Mouse (Mus musculus) ES-E14 (cell line): ENCODE measurements at regions not wholly inside any gene's neighbourhood (a gene's known extent, or its start where the extent isn't known, plus 50 kb on each side); places are given as distances from the start of the nearest gene placed in this dataset.

Source experiments
- DNase-seq: peaks from one replicate; pipeline ENCODE4 v3.0.0-alpha.2; 2013; ENCODE audit warnings: low read depth, low spot score
- H3K27ac ChIP-seq: 2 replicates; pipeline ENCODE4 v1.5.1; 2012; ENCODE audit warnings: low read depth, mild to moderate bottlenecking, low read length, moderate library complexity, mixed read lengths; ENCODE audit not compliant: poor library complexity, insufficient read depth, severe bottlenecking
- H3K36me3 ChIP-seq: 2 replicates; pipeline ENCODE4 v1.6.1; 2012; ENCODE audit warnings: mild to moderate bottlenecking, low read length, moderate library complexity, mixed read lengths; ENCODE audit not compliant: control insufficient read depth, poor library complexity, insufficient read depth, severe bottlenecking
- H3K4me1 ChIP-seq, 2 experiments: fragments of 150-350 bp in 1 of 2; sonication (generic) in 1 of 2; 2 replicates each; pipeline ENCODE4 v1.6.1; 2012; ENCODE audit warnings: low read length in 2 of 2, mild to moderate bottlenecking in 1 of 2, mixed read lengths in 1 of 2; ENCODE audit not compliant: control insufficient read depth in 2 of 2, insufficient read depth in 2 of 2, poor library complexity in 1 of 2
- H3K4me3 ChIP-seq, 2 experiments: fragments of 150-350 bp in 1 of 2; sonication (generic) in 1 of 2; 2 replicates each; pipeline ENCODE4 v1.5.1; 2012; ENCODE audit warnings: low read length in 2 of 2, low read depth in 1 of 2, mild to moderate bottlenecking in 1 of 2, mixed read lengths in 1 of 2; ENCODE audit not compliant: insufficient read depth in 1 of 2, poor library complexity in 1 of 2, severe bottlenecking in 1 of 2
- H3K9ac ChIP-seq: 2 replicates; pipeline ENCODE4 v1.6.1; 2012; ENCODE audit warnings: low read depth, mild to moderate bottlenecking, low read length, mixed read lengths; ENCODE audit not compliant: poor library complexity, insufficient read depth, severe bottlenecking
- H3K9me3 ChIP-seq: fragments of 150-350 bp; sonication (generic); 2 replicates; pipeline ENCODE4 v1.6.1; 2012; ENCODE audit warnings: low read depth, mild to moderate bottlenecking, low read length; ENCODE audit not compliant: control insufficient read depth, insufficient read depth
- CHD2 ChIP-seq: IDR thresholded peaks from 2 replicates; pipeline ENCODE4 v1.6.1; 2014; ENCODE audit warnings: mild to moderate bottlenecking, low read depth, low read length, inconsistent platforms
- HCFC1 ChIP-seq: IDR thresholded peaks from 2 replicates; pipeline ENCODE4 v1.6.1; 2012; ENCODE audit warnings: low read length, inconsistent platforms, borderline replicate concordance; ENCODE audit not compliant: insufficient read depth
- MAFK ChIP-seq: IDR thresholded peaks from 2 replicates; pipeline ENCODE4 v1.6.1; 2014; ENCODE audit warnings: mild to moderate bottlenecking, low read depth, low read length, inconsistent platforms; ENCODE audit not compliant: insufficient read depth
- ZC3H11A ChIP-seq: IDR thresholded peaks from 2 replicates; pipeline ENCODE4 v1.6.1; 2012; ENCODE audit warnings: low read depth, mild to moderate bottlenecking, inconsistent platforms, low read length, borderline replicate concordance
- ZNF384 ChIP-seq: IDR thresholded peaks from 2 replicates; pipeline ENCODE4 v1.6.1; 2012; ENCODE audit warnings: low read depth, low read length, inconsistent platforms
- in situ Hi-C, 2 experiments: fragments of 600-800 bp; cut with MboI; formaldehyde crosslinking; loops; one replicate each; pipeline ENCODE4 v1.15.1; 2025; ENCODE audit warnings: low sequenced_read_pairs in 2 of 2, inconsistent platforms in 1 of 2; ENCODE audit not compliant: unreplicated experiment in 2 of 2

DNA sequence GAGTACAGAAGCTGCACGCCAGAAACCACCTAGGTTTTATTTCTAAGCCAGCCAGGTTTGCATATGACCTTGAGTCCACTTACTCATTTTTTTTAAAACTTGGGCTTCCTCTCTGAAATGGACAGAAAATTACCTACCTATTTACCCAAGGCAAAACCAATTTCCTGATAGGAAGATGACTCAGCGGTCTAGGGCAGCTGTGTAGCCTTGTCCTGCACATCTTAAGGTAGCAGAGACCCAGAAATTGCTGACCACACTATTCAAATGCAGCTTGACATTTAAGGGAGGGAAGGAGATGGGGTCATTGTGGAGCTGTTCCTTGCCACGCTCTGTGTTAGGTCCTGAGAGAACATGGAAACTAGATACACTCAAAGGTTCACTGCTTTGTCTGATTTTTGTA is 98.1 kb upstream of the Fndc3a start:
- H3K9me3 ChIP-seq: no peaks in the 10 kb centered on the region
- no peak overlapping the region for H3K4me3 ChIP-seq
- no peaks in the 10 kb centered on the region for H3K4me1 ChIP-seq
- H3K9ac ChIP-seq: no peak overlapping the region
- DNase-seq: no peak
- no peak overlapping the region for H3K27ac ChIP-seq
- TF ChIP-seq HCFC1: no peak
- in situ Hi-C loops: no loop called here
- no peaks in the 10 kb centered on the region for H3K36me3 ChIP-seq

GRCm38 (mm10) chr14:72807286-72807685 is 97.5 kb upstream of the Fndc3a start:
- in situ Hi-C loops: no loop called here
- Histone ChIP-seq H3K27ac (no peak overlapping the region), H3K36me3 (no peaks in the 10 kb centered on the region), H3K9me3 (no peaks in the 10 kb centered on the region), H3K9ac (no peak overlapping the region), H3K4me1 (no peaks in the 10 kb centered on the region), H3K4me3 (no peak overlapping the region)
- DNase-seq: no peak
- TF ChIP-seq CHD2: no peak
- no peak for TF ChIP-seq MAFK
- TF ChIP-seq HCFC1: no peak
- TF ChIP-seq ZC3H11A: no peak
- no peak for TF ChIP-seq ZNF384

GRCm38 (mm10) chr14:72806598-72806997 is 96.8 kb upstream of the Fndc3a start:
- Histone ChIP-seq H3K9ac (no peak overlapping the region), H3K4me3 (no peak overlapping the region), H3K4me1 (no peaks in the 10 kb centered on the region), H3K36me3 (no peaks in the 10 kb centered on the region), H3K9me3 (no peaks in the 10 kb centered on the region), H3K27ac (no peak overlapping the region)
- no peak for DNase-seq
- no peak for TF ChIP-seq CHD2
- in situ Hi-C loops: no loop called here

GRCm38 (mm10) chr14:72803579-72803978 is 93.8 kb upstream of the Fndc3a start:
- in situ Hi-C loops: no loop called here
- Histone ChIP-seq H3K4me1 (no peaks in the 10 kb centered on the region), H3K9ac (no peak overlapping the region), H3K9me3 (no peaks in the 10 kb centered on the region), H3K27ac (no peak overlapping the region), H3K4me3 (no peak overlapping the region), H3K36me3 (no peaks in the 10 kb centered on the region)
- DNase-seq: no peak
- TF ChIP-seq ZC3H11A: no peak
- TF ChIP-seq CHD2: no peak
- no peak for TF ChIP-seq MAFK
- TF ChIP-seq ZNF384: no peak
- TF ChIP-seq HCFC1: no peak

DNA sequence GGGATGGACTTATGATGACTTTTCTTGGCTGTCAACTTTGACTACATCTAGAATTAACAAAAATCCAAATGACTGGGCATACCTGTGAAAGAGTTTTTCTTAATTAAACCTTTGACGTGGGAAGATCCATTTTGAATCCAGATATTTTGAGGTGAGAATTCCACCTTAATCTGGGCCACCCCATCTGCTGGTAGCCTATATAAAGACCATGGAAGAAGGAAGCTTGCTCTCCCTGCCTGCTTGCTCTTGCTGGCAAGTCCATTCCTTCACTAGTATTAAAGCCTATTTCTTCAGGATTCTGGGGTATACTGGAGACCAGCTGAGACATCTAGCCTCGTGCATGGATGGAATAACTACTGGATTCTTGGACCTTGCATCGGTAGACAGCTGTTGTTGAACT is 80.9 kb upstream of the Fndc3a start:
- no peak for DNase-seq
- Histone ChIP-seq H3K9me3 (no peaks in the 10 kb centered on the region), H3K27ac (no peak overlapping the region), H3K36me3 (no peaks in the 10 kb centered on the region), H3K4me3 (no peak overlapping the region), H3K4me1 (no peaks in the 10 kb centered on the region), H3K9ac (no peak overlapping the region)
- no peak for TF ChIP-seq ZNF384
- no peak for TF ChIP-seq HCFC1
- TF ChIP-seq CHD2: no peak
- TF ChIP-seq ZC3H11A: no peak
- TF ChIP-seq MAFK: no peak
- in situ Hi-C loops: no loop called here
